Mouse (Mus musculus): ENCODE data around the gene Neurl1b.

GRCm38 (mm10) chr17:26462634-26463170, 48.1 kb downstream of the Neurl1b start:
- peak; percentile 90 for TF ChIP-seq CTCF (IDR thresholded peaks at IDR 0.05; ENCODE audit: low read depth, low read length)
- TF ChIP-seq TAL1 (conservative IDR thresholded peaks at IDR 0.05; ENCODE audit: low read depth, low read length) = no peak
- no peak for TF ChIP-seq GATA1 (IDR thresholded peaks at IDR 0.05; ENCODE audit: borderline replicate concordance, low read length)
- no peak for TF ChIP-seq POLR2AphosphoS5 (IDR thresholded peaks at IDR 0.05; ENCODE audit: insufficient replicate concordance, low read depth, low read length)
